Mouse (Mus musculus): Measurements from ENCODE around the gene Fer. TPM values are rescaled to one million over a fixed set of nuclear protein-coding genes. Genes with fewer than 3 reads are reported as not detected.

Fer gene
- total RNA-seq, 2 experiments from 2014 or later, result 16.1 to 17.9 TPM

GRCm38 (mm10) chr17:63864171-63864571 is 1.3 kb downstream of the Fer start:
- DNase-seq, result no peak

- DNase-seq, result no peak
Measured at GRCm38 (mm10) chr17:63871773-63872172, 8.9 kb downstream of the Fer start.

DNA sequence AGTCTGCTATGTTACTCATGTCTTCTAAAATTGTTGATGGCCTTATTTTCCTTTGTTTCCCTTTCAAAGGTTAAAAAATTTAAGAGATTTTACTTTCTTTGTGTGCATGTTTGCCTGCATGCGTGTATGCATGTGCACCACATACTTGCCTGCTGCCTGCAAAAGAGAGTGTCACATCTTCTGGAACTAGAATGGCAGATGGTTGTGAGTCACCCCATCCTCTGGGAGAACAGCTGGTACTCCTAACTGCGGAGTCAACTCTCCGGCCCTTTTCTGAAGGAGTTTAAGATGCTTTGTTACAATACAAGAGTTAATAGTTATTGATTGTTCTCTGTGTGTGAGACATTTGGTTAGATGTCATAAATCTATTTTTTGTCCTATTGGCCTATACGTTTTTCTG is 16.0 kb downstream of the Fer start:
- DNase-seq, result peak; percentile 25 to 39

DNA sequence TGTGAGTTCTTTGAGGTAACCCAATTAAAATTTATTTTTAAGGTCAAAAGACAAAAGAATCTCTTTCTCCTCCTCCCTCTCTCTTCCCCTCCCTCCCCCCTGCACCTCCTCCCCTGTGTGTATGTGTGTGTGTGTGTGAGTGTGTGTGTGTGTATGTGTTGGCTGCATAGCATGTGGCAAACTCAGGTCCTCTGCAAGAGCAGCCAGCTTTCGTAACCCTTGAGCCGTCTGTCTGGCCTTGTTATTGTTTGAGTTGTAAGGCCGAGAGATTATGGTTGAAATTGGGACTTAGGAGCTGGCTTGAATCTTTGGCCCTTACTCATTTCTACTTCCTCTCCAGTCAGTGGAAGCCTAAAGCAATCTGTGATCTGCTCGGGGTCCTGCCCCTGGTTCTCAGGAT is 17.1 kb downstream of the Fer start:
- peak; percentile 40 to 41 for DNase-seq

- no peak for DNase-seq
Measured at GRCm38 (mm10) chr17:63886988-63887387, 24.1 kb downstream of the Fer start.

GRCm38 (mm10) chr17:63890611-63891010 is 27.7 kb downstream of the Fer start:
- no peak for DNase-seq

DNA sequence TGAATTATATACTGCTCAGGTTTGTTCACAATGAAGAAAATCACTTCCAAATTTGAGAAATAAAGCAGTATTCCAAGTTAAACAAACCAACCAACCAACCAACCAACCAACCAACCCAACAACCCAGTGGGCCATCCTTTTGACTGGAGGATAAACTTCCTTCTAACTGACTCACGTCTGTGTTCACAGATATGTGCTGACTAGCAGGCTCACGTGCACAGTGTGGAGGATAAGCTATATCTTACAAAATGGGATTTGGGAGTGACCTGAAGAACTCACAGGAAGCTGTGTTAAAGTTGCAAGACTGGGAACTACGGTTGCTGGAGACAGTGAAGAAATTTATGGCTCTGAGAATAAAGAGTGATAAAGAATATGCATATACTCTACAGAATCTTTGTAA is 33.0 kb downstream of the Fer start:
- no peak for DNase-seq

- DNase-seq, result no peak
Measured at GRCm38 (mm10) chr17:63897050-63897449, 34.2 kb downstream of the Fer start.

DNA sequence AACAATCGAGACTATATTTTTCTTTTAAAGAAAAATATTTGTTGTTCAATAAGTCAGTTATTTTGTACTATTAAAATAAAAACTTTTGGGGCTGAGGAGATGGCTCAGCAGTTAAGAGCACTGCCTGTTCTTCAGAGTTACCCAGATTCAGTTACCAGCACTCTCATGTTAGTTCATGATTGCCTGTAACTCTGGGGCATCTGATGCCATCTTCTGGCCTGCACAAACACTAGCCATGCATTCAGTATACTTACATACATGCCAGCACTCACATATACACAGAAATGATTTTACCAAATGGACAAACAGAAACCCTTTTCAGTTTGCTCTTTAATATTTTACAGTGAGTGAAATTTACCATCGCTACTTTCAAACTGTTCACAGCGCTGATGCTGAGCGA is 46.4 kb downstream of the Fer start:
- no peak for DNase-seq

- peak in 1 of 2 experiments; percentile 44 for DNase-seq
Measured at GRCm38 (mm10) chr17:63921601-63922203, 58.8 kb downstream of the Fer start.

- DNase-seq, result peak; percentile 52 to 74
Measured at GRCm38 (mm10) chr17:63925581-63925980, 62.7 kb downstream of the Fer start.

DNA sequence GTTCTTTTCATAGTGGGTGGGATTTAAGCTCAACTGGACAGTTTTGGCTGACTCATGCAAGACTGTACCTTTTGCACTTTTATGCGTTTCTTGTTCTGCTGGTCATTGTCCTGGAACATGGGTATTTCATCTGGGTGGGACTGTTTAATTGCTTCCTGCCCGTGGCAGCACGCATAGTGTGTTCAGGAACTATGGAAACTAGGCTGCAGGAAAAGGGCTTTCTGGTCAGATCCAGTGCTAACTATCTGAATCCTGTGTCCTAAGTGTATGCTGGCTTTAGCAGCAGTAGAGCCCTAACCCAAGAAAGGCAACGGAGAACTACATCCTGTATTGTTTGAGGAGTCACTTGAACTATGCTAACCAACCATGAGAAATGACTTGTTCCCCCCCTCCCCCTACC is 67.8 kb downstream of the Fer start:
- peak in 1 of 2 experiments; percentile 32 for DNase-seq

- peak in 1 of 2 experiments; percentile 21 for DNase-seq
Measured at GRCm38 (mm10) chr17:63931556-63931955, 68.7 kb downstream of the Fer start.

DNA sequence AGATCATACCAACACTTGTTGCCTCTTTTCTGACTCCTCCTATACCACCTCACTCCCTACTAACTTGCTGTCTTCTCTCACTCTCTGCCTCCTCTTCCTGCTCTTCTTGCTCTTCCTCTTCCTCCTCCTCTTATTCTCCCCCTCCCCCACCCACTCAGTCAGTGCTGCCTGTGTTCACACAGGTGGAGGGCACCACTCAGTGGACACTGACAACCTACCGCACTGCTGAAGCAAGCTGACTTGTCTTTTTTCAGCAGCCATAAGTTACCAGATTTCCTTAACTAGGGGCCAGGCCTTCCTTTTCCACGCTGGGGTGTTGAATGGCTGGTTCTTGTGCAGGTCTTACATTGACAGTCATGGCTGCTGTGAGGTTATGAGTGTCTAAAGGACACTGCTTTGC is 72.5 kb downstream of the Fer start:
- no peak for DNase-seq

GRCm38 (mm10) chr17:63937886-63938285 is 75.0 kb downstream of the Fer start:
- no peak for DNase-seq

GRCm38 (mm10) chr17:63946772-63947171 is 83.9 kb downstream of the Fer start:
- no peak for DNase-seq

DNA sequence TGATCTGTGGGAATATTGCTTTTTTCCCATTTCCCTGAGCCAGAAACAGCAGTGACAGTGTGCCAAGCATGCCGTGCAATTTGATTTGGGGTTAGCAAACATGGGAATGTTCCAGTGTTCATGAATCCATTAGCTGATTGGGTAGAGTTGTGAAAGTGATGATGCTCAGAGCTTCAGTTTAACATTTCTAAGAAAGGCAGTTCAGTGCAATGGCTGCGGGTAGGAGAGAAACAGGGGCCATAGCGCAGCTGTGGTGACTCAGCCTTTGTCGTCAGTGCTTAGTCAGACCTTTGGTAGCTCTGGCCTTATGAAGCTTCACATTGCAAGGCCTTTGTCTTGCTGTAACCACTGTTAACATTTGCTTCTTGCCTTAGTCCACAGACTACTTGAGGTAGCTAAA is 85.9 kb downstream of the Fer start:
- peak in 1 of 2 experiments; percentile 4 for DNase-seq

DNA sequence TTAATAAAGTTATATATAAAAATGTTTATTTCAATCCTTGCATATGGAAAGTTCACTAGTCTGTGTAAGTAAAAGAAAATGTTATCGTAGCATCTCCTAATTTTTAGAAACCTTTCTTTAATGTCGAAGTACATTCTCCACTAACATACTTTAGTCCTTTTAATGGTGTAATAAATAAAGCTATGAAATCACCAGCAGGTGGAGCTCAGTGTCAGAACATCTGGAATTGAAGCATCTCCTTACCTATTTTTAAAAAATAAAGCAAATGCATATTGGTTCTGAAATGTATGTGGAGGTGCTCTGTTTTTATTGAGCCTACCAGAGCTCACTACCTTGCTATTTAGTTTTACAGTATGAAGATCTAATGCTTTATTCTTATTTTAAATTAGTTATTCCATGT is 88.6 kb downstream of the Fer start:
- peak in 1 of 2 experiments; percentile 27 for DNase-seq

GRCm38 (mm10) chr17:63967091-63967490 is 104.2 kb downstream of the Fer start:
- DNase-seq, result no peak

- no peak for DNase-seq
Measured at GRCm38 (mm10) chr17:63969448-63969847, 106.6 kb downstream of the Fer start.

GRCm38 (mm10) chr17:63970239-63970638 is 107.4 kb downstream of the Fer start:
- DNase-seq, result no peak

- DNase-seq, result no peak
Measured at GRCm38 (mm10) chr17:63970939-63971338, 108.1 kb downstream of the Fer start.

- DNase-seq, result no peak
Measured at GRCm38 (mm10) chr17:63972181-63972580, 109.3 kb downstream of the Fer start.

GRCm38 (mm10) chr17:63973806-63974205 is 110.9 kb downstream of the Fer start:
- no peak for DNase-seq

DNA sequence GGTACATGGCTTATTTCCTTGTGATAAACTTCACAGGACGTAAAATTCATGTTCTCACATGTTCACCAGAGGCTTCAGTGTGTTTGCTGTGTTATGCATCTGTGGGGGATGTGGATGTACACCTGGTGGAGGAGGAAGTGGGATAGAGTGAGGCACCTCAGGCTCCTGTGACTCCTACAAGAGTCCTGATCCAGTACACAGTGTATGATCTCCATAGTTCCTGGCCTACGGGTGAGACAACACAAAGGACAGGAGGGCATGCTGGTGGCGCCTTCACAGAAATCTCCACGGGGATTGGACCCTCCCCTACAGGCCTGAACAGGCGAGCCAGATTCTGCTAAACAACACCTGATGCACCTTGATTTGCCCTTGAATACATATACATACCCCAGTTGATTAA is 111.4 kb downstream of the Fer start:
- no peak for DNase-seq

All from heart, adult 18-20 months (tissue).